Mouse (Mus musculus): ENCODE measurements around the gene Adam1a.

DNA sequence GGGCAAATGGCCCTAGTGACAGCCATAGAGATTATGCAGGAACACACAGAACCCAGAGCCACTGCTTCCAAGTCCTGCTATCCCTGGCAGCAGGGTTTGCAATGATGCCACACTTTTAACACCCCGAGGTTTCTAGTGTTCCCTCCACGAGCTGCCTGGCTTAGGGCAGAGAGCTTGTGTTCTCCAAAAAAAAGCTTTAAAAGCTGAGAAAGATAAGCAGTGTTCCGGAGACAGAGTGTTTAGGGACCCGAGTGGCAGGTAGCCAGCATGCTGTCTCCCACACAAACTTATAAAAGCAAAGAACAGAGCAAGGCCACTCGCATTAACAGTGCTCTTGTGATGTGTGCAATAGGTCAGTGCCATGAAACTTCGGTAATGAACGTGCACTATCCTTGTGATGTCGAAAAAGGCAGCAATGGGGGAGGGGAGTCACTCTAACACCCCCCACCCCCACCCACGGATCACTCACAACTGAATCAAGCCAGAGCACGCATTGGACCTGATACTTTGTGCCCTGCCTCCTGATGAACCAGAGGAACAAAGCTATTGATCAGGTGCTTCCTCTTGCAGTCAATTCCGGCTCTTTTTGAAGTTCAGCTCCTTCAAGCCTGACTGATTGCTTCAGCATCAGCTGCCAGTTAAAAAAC, 46.3 kb upstream of the Adam1a start:
- no peak for TF ChIP-seq POLR2A (IDR thresholded peaks at IDR 0.05; ENCODE audit: low read depth, low read length)
- no peak for TF ChIP-seq CTCF (IDR thresholded peaks at IDR 0.05; ENCODE audit: extremely low read depth, insufficient read length, insufficient replicate concordance, low read depth, low read length)
